Mouse (Mus musculus) CD4-positive, CD25-positive, alpha-beta regulatory T cell, adult 2 months (primary cell): Measurements from ENCODE around the gene Barhl1.
A peak's percentile ranks its signal among the peaks of the same experiment; 100 is the strongest.

Experiments
- DNase-seq: peaks from one replicate; pipeline ENCODE4 v3.0.0-alpha.2; 2012; ENCODE audit warnings: low read depth, low spot score

Gene Barhl1

DNA sequence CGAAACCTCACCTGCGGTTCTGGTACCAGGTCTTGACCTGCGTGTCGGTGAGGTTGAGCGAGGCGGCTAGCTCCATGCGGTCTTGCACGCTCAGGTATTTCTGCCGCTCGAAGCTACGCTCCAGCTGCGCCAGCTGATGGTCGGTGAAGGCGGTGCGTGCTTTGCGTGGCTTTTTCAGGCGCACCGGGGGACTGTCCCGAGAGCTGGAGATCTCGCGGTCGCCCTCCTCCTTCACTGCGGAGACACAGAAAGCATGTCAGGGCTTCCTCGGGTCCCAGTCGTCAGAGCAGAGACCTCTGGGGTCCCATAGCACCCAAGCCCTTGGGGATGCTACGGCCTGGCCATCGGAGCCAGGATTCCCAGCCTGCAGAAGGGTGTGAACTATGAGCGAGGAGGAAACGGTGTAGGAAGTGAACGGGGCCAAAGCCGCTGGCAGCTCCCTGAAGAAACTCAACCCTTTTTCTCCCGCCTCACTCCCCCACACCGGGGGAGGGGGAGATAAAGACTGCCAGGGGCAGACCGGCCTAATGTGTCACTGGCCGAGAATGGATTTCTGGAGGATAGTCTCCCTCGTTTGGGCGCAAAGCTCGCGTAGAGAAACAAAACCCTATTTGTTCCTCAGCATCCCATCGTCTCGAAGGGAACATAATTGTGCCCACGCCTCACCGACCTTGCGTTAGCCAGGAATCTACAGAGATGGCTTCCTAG is 5.0 kb downstream of the Barhl1 start:
- DNase-seq = no peak

DNA sequence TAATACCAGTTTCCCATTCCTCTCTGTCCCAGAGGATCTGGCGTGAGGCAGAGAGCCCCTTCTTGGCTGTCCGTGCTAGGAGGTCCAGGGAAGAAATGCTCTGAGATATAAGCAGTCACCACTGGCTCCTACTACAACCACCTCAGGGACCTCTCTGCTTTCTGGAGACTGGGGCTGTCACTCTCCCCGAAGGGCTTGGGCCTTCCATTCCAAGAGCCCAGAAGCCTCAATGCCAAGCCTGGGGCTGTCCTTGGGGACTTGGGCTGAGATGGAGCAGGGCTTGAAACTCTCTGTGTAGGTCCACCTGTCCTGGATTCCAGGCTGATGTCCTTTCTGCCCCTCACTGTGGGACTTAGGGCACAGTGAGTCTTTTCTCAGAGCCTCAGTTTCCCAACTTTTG is 5.6 kb downstream of the Barhl1 start:
- no peak for DNase-seq

DNA sequence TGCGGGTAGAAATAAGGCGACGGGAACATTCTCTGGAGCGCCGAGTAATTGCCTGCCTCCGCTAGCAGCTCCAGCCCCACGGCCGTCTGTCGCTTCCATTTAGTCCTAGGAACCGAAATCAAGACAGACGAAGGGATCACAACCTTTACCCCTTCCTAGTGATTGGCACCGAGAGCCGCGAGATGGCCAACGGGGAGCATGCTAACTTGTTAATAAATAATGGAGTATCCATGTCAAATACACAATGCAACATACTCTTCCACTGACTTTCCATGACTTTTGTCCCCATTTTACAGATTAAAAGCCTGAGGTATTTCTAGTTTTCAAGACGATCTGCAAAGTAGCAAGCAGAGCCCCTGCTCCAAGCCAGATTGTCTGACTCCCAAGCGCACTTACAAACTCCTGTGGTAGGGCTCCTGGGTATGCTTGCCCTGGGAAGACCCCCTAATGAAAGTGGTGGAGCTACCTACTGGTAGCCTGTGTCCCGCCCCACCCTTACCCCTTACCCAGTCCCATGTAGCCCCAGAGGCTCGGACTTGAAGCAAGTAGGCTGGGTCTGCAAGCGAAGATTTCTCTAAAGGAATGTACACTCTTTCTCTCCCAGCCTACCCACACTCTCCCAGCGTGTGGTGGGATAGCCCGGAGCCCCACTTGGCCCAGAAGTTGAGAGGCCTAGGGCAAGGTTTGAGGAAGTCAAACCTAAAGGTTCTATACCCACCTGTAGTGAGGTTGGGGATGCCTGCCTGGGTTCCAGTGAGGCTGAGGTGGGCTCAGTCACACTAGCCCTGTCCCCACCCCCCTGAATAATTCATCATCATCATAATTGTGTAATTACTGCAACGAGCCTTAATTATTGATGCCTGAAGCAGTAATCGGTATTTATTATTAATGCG is 6.4 kb downstream of the Barhl1 start:
- DNase-seq = no peak

DNA sequence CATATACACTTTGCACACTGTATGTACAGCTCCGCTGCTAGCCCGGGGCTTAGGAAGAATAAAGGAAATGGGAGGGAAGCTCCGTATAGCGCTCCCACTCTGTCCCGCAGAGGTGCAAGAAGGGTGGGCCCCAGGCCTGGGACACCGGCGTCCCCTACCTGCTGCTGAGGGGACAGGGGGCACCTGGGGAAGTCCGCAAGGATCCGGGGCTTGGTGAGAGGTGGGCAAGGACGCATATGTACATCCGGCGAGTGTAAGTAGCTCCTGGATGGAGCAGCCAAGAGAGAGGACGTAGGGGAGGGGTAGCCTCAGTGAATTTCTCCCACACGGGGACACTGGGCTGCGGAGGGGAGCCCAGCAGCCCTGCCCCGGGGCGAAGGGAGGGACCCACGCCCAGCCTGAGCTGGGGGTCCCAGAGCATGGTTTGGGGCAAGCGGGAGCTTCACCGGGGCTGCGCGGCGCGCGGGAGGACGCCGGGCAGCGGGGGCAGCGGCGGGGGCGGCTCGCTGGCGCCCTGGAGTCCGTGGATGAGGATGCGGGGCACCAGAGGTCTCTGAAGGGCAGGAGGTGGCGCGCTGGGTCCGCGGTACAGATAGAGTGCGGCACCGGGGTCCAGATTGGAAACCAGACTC is 7.2 kb downstream of the Barhl1 start:
- no peak for DNase-seq

DNA sequence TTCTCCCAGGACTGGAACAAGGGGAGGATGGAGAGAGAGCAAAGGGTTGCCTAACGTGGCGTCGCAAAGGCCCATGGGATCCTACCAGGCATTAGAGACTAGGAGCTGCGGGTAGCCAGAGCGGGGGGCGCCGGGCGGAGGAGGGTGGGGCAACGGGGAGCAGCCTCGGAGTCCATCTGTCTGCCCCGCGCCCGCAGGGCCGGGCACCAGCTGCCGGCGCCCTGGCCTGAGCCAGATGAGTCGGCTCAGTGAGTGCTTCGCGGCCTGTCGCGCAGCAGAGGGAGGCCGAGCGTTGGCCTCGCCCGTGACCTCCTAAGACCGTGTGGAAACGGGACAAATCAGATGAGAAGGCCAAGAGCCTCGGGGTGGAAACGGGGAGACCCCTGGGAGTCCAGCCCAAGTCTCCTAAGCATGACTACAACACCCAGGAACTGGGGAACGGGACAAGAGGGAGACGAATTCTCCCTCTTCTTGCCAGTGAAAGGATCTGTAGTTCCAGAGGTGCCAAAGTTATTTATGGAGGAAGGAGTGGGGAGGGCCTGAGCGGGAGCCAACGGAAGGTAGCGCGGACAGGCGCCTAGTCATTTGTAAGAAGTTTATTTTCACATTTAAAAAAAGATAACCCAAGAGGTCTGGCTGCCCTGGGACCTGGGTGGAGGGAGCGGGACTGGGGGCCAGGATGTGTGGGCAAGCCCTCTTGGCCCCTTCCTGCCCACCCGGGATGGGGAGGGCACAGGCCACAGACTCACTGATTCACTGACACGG is 7.9 kb downstream of the Barhl1 start:
- no peak for DNase-seq

DNA sequence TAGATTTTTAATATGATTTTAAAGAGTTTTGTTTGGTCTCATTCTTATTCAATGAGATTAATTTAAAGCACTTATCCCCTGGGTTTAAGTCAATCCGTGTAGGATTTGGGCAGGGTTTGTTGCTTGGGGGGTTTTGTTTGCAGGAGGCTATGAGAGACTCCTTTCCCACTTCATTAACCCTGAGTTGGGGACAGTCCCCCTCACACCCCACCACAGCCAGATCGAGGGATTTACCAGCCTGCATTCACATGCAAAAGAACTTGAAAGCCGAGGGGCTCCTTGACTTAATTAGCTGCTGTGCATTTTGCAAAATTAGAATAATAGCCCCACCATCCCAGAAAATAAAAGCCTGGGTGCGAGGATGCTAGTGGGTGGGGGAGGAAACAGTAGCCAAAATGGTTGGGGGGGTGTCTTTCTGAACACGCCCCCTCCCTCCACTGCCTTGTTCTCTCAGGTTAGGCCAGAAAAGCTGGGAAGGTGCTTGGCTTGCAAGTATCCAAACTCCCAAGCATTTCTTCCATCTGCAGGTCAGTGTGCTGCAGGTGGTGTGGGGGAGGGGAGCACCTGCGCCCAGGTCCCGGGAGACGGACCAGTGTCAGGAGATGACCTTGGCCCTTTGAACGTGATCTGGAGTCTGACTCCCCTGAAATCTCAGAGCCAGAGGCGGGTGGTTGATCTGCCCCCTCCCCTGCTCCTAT is 8.6 kb downstream of the Barhl1 start:
- no peak for DNase-seq

DNA sequence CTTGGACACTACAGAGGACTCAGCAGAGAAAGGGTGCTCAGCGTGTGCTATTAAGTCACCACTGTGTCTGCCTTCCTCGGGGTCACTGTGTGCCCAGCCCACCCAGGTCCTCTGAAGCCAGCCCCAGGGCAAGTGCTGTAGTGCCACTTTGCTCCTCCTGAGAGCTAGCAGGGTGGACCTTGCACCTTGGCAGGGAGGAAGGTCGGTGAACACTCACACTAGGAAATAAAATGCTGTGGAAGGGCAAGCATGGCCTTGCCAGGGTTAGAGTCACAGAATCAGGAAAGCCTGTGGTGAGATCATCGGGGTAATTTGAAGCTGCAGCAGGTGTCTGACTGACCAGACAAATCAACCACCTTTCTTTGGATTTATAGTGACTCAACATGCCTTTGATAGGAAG is 10.9 kb downstream of the Barhl1 start:
- no peak for DNase-seq

DNA sequence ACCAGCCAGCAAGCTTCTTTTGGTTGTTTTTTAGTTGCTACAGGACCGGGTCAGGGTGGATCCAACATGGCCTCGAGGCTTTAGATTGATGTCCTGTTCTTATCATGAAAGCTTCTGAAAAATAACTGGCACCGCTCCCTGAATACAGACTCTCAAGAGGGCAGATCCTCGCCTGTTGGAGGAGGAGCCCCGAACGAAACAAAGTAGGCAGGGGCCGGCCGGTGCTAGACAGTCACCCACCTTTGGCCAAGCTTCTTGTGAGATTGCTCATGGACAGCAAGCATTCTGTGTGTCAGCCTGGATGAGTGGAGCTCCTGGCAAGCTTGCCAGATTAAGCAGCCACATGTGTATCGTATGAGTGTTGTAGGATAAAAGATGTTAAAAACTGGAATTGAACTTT is 11.7 kb downstream of the Barhl1 start:
- DNase-seq = no peak

DNA sequence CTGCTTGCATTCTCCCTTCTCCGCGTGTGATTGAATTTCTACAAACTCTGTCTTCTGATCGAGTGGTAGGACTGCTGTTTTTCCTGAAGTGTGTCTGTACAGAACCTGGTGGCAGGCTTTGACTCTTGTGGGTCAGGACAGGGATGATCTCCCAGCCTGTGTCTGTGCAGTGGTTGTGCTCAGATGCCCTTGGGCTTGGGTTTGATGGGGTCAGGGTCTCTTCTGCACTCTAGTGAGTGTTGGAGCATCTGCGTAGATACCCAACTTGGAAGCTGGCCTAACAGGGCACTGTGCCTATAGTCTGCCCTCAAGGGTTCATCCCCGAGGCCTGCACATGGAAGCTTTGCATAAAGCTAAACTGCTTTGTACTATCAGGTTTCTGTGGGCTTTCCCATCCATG is 12.6 kb downstream of the Barhl1 start:
- DNase-seq = no peak

DNA sequence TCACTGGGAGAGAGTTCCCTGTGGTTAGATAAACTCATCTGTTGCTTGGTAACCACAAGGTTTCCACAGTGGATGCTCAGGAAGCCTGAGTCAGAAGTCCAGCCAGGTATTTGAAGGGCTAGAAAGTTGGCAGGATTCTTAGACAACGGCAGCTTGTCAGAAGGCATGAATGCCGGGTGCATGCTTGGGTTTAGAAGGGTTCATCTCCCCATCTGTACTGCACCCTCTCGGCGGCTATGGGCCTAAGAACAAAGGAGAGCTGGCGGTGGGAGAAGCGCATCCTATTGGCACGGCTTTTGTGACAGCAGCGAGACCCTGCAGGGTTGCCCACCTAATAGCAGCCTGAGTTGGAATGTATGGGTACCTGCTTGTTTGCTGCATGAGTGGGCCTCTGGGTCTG is 14.2 kb downstream of the Barhl1 start:
- DNase-seq = no peak

DNA sequence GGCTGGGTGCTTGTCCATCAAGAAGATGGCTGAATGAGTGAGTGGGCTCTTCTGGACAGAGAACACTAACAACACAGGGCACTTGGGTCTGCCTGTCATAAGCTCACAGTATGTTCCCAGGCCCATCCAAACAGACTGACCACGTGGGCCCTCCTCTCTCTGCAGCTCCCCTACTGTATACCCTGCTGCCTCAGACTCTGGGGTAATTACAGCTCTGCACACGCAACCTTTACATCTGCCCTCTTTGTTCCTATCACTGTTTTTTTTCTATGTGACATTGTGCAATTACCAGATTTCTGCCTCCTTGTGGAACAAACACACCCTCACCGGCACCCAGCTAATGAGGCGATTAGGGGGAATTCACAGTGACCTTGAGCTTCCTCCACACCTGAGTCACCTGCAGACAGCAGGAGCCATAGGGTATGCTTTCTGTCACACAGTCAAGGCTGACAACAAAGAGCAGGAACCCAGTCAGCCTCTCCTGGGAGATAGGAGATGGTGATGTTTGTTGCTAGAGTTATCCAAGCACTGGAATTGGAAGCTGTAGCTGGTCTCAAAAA is 19.0 kb downstream of the Barhl1 start:
- DNase-seq = no peak

DNA sequence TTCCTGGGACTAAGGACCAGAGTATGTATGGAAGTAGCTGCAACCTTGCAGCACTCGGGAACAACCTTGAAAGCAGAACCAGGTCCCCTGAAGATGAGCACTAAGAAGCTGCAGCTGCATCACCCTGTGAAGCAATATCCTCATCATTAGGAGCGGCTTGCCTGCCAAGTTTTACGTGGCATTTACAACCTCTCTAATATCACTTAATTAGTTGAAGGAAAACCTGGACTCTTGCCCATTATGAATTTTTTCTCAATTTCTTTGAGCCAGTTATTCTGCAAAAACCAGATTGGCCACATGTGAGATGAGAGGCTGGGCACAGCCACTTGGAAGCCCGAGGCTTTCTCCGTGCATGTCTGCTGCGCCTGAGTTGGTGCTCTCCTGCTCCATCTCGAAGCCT is 20.6 kb downstream of the Barhl1 start:
- DNase-seq = no peak

DNA sequence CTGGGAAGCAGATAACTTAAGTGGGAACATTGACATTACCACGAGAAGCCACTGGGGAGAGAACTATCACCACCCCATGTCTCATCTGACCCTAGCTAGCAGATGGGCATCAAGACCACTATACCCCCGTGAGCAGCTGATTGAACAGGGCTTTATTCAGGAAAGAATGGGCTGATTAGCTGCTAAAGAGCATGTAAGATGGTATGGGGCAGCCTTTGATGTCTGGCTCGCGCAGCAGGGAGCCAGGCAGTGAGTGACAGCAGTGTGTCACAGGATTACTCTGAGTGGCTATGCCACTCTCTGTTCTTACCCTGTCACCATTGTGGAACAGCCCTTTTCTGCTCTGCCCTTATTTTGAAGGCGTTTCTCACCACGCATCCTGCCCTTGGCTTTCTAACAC is 22.9 kb downstream of the Barhl1 start:
- DNase-seq = no peak

DNA sequence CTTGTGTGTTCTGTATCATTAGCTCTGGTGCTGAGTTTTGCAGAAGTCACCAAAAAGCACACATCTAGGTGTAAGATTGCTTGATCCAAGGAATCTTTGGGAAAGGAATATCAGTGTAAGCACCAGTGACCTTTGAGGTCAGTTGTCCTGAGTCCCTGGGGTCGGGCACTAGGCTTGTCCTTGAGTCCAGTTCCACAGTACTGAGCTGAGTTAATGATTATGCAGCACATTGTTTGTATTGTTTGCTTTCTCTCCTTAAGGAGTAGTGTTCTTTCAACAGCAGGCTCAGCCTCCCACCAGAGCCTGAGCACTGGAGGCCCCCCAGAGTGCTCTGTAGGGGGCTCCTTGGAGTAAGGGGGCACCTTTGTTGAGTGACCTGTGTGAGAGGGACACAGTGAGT is 23.7 kb downstream of the Barhl1 start:
- no peak for DNase-seq

DNA sequence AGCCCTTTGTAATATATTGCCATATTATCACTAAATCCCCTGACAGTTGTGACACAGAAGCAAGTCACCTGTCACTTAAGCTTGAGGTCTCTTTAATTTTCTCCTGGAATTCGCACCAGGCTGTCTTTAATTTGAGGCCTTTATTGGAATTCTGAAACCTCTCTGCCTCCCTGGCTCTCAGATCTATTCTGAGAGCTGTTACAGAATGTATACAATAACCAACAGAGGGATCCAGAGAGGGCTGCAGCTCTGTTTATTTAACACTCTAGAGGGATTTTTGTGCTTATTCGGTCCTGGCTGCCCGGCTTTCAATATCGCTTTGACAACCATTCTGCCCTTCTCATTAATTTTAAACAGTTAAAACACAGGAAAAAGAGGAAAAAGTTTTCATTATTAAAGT is 31.6 kb downstream of the Barhl1 start:
- no peak for DNase-seq

DNA sequence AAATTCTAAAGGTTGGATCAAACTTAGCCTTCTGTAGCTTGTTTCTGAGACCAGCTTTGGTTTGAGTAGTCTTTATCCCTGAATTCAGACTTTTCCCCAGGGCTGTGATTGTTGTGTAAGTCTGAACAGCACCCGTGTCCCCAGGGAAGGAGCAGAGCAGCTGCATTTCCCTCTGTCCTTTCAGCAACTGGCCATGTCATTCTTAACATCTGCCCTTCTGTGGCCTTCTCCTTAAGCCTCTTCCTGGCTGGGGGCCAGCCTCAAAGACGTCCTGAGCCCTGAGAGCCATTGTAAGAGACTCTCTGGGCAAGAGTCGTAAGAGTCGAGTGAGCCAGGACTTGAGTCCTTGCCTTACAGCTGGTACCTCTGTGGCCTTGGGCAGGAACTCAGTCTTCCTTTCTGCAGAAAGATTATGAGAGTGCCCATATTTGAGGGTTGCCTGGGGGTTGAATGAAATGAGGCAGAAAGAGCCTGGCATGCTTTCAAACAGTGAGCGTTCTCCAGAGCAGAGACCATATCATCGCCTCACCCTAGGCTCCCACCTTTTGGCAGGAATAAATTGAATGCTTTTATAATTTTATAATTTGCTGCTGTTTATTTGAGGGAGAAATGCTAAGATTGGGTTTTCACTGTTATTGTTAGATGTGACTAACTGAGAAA is 33.5 kb downstream of the Barhl1 start:
- DNase-seq = no peak

DNA sequence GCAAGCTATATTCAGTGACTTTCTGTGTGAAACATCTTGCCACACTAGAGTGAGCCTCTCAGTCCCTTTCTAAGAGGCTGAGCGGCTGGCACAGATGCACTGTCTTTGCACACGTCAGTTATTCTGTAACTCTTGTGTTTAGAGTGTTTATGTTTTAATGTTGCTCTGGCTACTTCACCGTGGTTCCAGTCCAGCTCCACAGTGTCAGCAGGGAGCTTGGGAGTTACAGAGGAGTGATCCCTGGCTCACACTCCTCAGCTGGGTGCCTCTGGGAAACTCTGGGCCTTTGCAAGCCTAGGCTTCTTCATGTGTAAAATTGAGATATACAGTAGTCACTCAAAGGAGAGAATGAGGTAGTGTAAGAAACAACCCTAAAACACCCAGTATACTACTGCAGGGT is 34.4 kb downstream of the Barhl1 start:
- DNase-seq = no peak

DNA sequence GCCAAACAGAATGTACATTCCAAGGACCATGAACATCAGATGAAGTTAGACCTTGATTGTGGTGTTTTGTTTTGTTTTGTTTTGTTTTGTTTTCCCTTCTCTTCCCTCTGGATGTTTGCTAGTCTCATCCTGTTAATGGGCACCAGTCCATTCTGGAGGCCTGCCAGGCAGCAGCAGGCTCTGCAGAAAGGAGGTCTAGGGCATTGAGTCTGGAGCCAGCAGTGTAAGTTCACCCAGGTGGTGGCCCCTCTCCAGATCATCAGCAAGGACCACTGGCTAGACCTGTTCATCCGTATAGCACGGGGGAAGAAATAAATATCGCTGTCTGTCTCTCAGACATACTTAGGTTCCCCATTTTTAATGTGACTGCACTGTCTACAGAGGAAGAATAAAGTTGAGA is 35.2 kb downstream of the Barhl1 start:
- DNase-seq = no peak

DNA sequence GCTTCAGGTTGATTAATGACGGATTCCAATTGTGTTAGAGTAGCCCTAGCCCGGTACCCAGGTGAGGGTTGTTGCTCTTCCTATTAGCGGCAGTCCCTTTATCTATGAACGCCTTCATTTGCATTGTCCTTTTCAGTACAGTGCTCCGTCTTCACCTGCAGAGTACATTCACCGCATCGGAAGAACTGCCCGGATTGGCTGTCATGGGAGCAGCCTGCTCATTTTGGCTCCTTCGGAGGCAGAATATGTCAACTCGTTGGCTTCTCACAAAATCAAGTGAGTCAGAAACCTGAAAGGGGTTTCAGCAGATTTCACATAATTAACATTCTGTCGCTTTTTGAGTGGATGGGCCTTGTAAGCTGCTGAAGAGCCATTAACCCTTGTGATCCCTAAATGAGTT is 40.9 kb downstream of the Barhl1 start:
- no peak for DNase-seq

DNA sequence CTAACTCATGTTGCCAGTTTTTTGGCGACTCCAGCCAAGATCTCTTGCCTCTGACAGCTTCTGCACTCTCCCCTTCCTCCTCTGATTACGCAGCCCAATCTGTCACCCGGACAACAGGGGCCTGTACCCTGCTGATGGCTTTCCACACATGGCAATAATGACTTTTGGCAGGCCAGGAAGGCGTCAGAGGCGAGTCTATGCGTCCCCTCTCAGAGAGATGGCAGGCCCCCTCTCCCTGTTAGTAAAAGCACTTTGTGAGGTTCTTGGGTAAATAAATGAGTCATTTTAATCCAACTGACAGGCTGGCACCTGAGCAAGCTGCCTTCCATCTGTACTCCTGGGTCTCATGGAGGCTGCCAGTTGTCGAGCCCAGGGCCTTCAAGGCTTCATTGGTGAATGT is 49.0 kb downstream of the Barhl1 start:
- DNase-seq = no peak

DNA sequence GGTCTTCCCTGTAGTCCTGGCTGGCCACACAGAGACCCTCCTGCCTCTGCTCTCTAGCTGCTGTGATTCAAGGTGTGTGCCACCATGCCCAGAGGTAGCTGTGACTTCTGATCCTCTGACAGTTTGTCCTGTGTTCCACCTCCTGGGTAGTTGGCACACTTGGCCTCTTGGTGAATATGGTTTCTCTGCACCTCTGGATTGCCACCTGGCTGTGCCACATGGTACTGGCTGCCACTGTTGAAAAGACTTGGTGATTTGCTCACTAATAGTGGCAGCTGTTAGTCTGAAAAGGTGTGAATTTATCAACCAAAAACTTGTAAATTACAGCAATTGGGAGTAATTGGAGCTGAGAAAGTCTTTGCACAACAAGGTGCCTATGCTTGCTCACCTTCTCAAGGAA is 52.6 kb downstream of the Barhl1 start:
- DNase-seq = peak; percentile 26
